Mouse (Mus musculus) hindbrain, embryonic 14.5 days (tissue): ENCODE data around the gene Pfkm. TPM values are rescaled to one million over a fixed set of nuclear protein-coding genes. Genes with fewer than 3 reads are reported as not detected.
A peak's percentile ranks its signal among the peaks of the same experiment; 100 is the strongest.

Experiments
- ATAC-seq: fragments of 200-750 bp; cut with Nextera tagmentation; 2 replicates; pipeline ENCODE4 v1.8.0; 2017; ENCODE audit warnings: moderate number of reproducible peaks, mild to moderate bottlenecking, moderate TSS enrichment, moderate library complexity; ENCODE audit not compliant: low FRiP score
- DNase-seq: peaks from one replicate; pipeline ENCODE4 v3.0.0-alpha.2; 2015; ENCODE audit warnings: low spot score
- H3K27ac ChIP-seq: fragments of 300-500 bp; sonication (generic); 2 replicates; pipeline ENCODE4 v1.5.1; 2014; ENCODE audit warnings: mild to moderate bottlenecking, moderate library complexity
- H3K27me3 ChIP-seq: fragments of 300-500 bp; sonication (generic); 2 replicates; pipeline ENCODE4 v1.6.1; 2014; ENCODE audit warnings: mild to moderate bottlenecking, low read length, mixed read lengths; ENCODE audit not compliant: control insufficient read depth, insufficient read depth
- H3K36me3 ChIP-seq: fragments of 300-500 bp; sonication (generic); replicated peaks from 2 replicates; pipeline ENCODE4 v1.6.1; 2014; ENCODE audit not compliant: control insufficient read depth, insufficient read depth
- H3K4me1 ChIP-seq: fragments of 300-500 bp; sonication (generic); replicated peaks from 2 replicates; pipeline ENCODE4 v1.6.1; 2014; ENCODE audit warnings: antibody characterized with exemption, low read length, mixed read lengths; ENCODE audit not compliant: control insufficient read depth, insufficient read depth
- H3K4me2 ChIP-seq: fragments of 300-500 bp; sonication (generic); replicated peaks from 2 replicates; pipeline ENCODE4 v1.6.1; 2014; ENCODE audit warnings: mild to moderate bottlenecking, moderate library complexity
- H3K4me3 ChIP-seq: fragments of 300-500 bp; sonication (generic); replicated peaks from 2 replicates; pipeline ENCODE4 v1.5.1; 2014; ENCODE audit warnings: mild to moderate bottlenecking, low read length
- H3K9ac ChIP-seq: fragments of 300-500 bp; sonication (generic); 2 replicates; pipeline ENCODE4 v1.6.1; 2014
- H3K9me3 ChIP-seq: fragments of 300-500 bp; sonication (generic); 2 replicates; pipeline ENCODE4 v1.6.1; 2016; ENCODE audit warnings: low read length; ENCODE audit not compliant: control insufficient read depth
- WGBS: fragments of 180-500 bp; shearing (Covaris S2); extraction: QIAGEN DNeasy Blood & Tissue Kit; methylation state at CpG from one replicate; pipeline ENCODE4 v1.1.7; 2014; 5-methylcytosine and 5-hydroxymethylcytosine counted together
- polyA plus RNA-seq: library from polyadenylated mRNA; unstranded; fragments of >200 nt; fragmentation: Nextera tagmentation; extraction: Ambion mirVana; gene quantifications from 2 replicates; pipeline ENCODE4 v1.2.1, GENCODE M21; 2014

The Pfkm gene
- polyA plus RNA-seq: 77.6 and 83.0 TPM in 2 replicates

DNA sequence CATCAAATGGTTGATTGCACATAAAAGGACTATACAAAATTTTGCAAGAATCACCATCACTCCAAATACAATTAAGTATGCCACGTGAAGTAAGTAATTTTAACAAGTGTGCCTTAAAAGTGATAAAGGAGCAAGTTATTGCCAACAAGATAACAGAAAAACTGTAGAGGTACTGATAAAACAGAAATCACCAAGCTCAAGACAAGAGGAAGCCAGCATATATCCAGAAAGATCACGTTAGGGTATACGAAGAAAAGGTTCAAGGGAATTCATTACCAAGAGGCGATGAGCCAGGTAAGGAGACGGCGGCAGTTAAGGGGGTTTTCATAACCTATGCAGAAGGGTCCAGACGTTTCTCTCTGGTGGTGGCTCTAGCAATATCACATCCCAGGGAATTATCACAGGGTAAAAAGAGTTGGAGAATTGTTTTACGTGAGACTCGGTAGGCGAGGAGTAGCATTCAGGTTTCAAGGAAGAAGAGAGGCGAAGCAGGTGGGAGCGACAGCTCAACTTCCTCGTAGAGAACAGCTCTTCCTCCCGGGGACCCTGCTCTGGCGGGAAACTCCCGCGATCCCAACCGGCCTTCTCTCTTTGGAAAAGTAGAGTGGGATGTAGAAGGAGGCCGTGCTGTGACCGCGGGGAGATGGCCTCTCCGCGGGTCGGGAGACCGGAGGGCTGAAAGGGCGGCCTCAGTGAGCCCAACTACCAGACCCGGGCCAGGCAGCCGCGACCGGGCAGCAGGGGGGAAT, at the start of gene Pfkm:
Pfkm (plus strand) TSS at position 218 of the 749 bp plus-strand sequence.
- Histone ChIP-seq H3K4me3 (peak within 1 kb of the TSS; percentile 92), H3K27ac (peak within 1 kb of the TSS; percentile 92), H3K9me3 (no peaks in the 10 kb centered on the region), H3K27me3 (no peaks in the 10 kb centered on the region), H3K4me1 (peaks cover 13% of the 10 kb centered on the region), H3K9ac (peak within 1 kb of the TSS; percentile 90), H3K4me2 (peak within 1 kb of the TSS; percentile 81), H3K36me3 (peaks cover 4% of the 10 kb centered on the region)
- under 1% methylated on average over 30 of the region's 30 CpGs for WGBS
- ATAC-seq (no peak), DNase-seq (no peak)

DNA sequence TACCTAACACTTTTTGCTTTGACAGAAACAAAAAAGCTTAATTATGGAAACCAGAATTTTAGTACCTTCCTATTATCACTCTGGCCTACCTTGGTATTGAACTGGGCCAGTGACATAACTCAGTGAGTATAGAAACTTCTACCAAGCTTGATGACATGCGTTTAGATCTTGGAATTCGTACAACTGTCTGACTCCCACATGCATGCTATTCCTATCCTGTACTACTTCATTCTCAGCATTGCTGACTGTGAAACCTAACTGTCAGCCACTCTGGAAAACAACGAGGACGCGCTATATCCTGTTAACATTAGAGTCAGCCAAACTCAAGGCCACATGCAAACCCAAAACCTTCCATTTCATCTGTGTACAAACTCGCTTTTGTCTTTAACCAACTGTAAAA, 48.4 kb upstream of the Pfkm start:
- Histone ChIP-seq H3K4me3 (no peak overlapping the region), H3K27ac (no peak overlapping the region), H3K9ac (no peak overlapping the region), H3K9me3 (no peaks in the 10 kb centered on the region), H3K36me3 (peaks cover 90% of the 10 kb centered on the region), H3K4me1 (no peaks in the 10 kb centered on the region), H3K4me2 (no peak overlapping the region), H3K27me3 (no peaks in the 10 kb centered on the region)
- DNase-seq: no peak
- ATAC-seq: no peak
- WGBS: 97% methylated on average over 6 of the region's 6 CpGs

DNA sequence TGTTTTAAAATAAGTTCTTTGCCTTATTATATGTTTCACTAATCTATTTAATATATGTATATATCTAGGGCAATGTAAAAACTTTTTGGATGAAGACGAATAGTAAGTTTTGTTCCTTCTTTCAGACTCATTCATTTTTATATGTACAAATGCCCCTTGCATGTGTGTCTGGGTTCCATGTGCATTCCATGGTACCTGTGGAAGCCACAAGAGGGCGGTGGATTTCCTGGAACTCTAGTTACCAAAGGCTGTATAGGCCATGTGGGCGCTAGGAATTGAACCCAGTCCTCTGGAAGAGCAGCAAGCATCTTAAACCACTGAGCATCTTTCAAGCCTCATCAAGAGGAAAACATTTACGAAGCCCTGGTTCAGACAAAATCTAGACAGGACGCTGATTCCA, 48.0 kb upstream of the Pfkm start:
- no peak overlapping the region for H3K4me2 ChIP-seq
- no peaks in the 10 kb centered on the region for H3K4me1 ChIP-seq
- no peaks in the 10 kb centered on the region for H3K9me3 ChIP-seq
- DNase-seq: no peak
- no peaks in the 10 kb centered on the region for H3K27me3 ChIP-seq
- H3K36me3 ChIP-seq: peaks cover 90% of the 10 kb centered on the region
- no peak overlapping the region for H3K27ac ChIP-seq
- 94% methylated on average over 5 of the region's 5 CpGs for WGBS
- no peak overlapping the region for H3K4me3 ChIP-seq
- ATAC-seq: no peak
- H3K9ac ChIP-seq: no peak overlapping the region

DNA sequence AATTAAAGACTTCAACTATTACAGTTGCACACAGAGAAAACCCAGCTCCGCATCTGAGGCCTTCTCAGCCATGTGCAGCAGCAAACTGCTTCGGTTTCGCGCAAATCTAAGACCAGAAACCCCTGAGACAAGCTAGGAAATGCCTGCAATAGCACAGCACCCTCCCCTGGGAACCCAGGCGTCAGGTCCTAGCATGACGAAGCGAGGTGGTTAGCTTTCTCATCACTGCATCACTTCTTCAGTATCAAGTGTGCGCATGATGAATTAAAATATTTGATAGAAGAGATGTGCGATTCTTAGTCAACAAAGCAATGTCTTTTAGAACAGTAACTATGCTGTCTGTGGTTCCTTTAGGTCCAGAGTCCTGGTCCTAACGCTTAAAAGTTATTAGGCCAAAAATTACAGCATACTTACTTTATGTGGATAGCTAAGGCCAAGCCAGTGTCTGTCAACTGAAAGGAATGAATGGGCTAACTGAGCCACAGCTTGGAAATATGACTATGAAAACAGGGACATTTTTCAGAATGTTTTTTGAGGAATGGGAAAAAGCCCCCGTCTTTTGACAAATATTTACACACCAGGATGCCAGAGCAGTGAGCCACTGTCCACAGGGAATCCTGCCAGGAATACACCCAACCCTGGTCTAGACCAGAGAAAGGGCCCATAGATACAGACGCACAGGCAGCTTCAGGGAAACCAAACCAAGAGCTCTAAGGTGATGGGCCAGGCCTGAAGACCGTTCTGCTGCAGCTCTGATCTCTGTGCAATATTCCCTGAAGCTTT, 43.3 kb upstream of the Pfkm start:
- ATAC-seq: no peak
- no peak for DNase-seq
- H3K36me3 ChIP-seq: peaks cover 74% of the 10 kb centered on the region
- no peak overlapping the region for H3K9ac ChIP-seq
- no peaks in the 10 kb centered on the region for H3K27me3 ChIP-seq
- H3K4me2 ChIP-seq: no peak overlapping the region
- H3K9me3 ChIP-seq: no peaks in the 10 kb centered on the region
- no peak overlapping the region for H3K27ac ChIP-seq
- 91% methylated on average over 13 of the region's 13 CpGs for WGBS
- no peak overlapping the region for H3K4me3 ChIP-seq
- no peaks in the 10 kb centered on the region for H3K4me1 ChIP-seq

DNA sequence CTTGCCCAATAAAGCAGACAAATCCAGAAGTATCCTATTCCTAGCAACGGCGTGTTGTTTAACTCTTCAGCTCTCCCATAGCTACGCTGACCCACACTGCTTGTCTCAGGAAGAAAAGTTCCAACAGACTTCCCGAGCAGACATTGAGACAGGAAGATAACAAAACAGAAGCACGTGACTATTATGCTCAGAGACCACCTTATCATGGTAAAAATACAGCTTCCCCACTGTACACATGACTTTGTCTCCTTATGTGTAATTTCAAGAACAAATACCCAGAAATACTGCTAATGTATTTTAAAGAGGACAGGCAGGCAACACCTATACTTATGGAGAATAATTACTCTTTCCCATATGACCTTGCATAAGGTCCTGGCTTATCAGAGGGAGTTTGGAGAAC, 40.7 kb upstream of the Pfkm start:
- Histone ChIP-seq H3K9me3 (no peaks in the 10 kb centered on the region), H3K9ac (no peak overlapping the region), H3K27ac (no peak overlapping the region), H3K36me3 (peaks cover 63% of the 10 kb centered on the region), H3K4me3 (no peak overlapping the region), H3K4me1 (no peaks in the 10 kb centered on the region), H3K4me2 (no peak overlapping the region), H3K27me3 (no peaks in the 10 kb centered on the region)
- WGBS: 94% methylated on average over 5 of the region's 5 CpGs
- ATAC-seq (no peak), DNase-seq (no peak)

DNA sequence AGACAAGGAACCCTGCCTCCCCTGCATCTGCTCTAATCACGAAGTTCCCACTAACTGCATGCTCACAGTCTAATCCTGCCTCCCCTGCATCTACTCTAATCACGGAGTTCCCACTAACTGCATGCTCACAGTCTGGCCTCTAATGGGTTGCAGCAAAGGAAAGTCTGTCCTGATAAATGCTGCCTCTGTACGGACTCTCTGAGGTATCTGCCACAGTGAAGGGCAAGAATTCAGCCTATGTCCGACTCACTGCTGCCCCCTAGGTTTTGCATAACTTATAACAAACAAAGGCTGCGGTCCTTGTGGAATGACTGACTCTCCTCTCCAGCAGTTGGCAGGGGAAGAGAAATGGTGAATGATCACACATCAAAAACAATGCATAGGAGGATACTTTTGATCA, 37.1 kb upstream of the Pfkm start:
- ATAC-seq (no peak), DNase-seq (peak; percentile 75)
- Histone ChIP-seq H3K4me2 (no peak overlapping the region), H3K27ac (no peak overlapping the region), H3K9me3 (no peaks in the 10 kb centered on the region), H3K36me3 (peaks cover 66% of the 10 kb centered on the region), H3K27me3 (no peaks in the 10 kb centered on the region), H3K4me3 (no peak overlapping the region), H3K4me1 (no peaks in the 10 kb centered on the region), H3K9ac (no peak overlapping the region)
- 28% methylated on average over 5 of the region's 5 CpGs for WGBS

DNA sequence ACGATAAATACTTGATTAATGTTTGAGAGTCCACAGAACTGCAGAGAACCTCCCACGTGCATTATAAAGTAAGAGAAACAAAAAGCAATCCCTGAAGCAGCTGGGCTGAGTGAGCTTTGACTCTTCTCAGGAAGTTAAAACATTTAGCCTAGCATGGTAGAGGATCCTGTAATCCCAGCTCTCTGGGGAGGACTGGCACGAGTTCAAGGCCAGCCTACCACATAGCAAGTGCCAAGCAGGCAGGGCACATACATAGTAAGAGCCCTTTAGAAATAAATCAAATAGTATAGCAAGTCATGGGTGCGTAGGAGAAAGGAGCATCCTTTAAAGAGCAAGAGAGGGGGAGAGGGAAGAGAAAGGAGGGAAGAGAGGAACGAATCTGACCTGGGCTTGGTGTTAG, 26.5 kb upstream of the Pfkm start:
- Histone ChIP-seq H3K27me3 (no peaks in the 10 kb centered on the region), H3K27ac (no peak overlapping the region), H3K4me2 (no peak overlapping the region), H3K36me3 (peaks cover 85% of the 10 kb centered on the region), H3K9me3 (no peaks in the 10 kb centered on the region), H3K4me3 (no peak overlapping the region), H3K9ac (no peak overlapping the region), H3K4me1 (no peaks in the 10 kb centered on the region)
- ATAC-seq (no peak), DNase-seq (no peak)
- 94% methylated on average over 5 of the region's 5 CpGs for WGBS

DNA sequence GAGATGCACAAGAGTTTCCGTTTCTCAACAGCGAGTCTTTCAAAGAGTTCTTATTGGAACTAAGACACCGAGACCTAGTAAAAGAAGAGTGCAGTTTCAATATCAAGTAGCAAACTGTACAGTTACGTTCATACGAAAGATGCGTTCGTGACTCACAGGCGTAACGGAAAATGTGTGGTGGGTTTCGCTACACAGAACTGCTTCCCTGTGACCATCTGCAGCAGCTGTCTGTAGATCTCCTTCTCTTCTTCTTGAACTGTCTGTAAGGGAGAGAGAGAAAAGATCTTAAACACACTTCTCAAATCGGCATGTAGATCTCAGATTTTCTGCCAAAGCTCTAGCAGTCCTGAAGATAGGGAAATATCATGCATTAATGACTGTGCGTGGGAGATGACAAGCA, 25.8 kb upstream of the Pfkm start:
- no peaks in the 10 kb centered on the region for H3K27me3 ChIP-seq
- H3K4me1 ChIP-seq: no peaks in the 10 kb centered on the region
- no peak overlapping the region for H3K9ac ChIP-seq
- H3K4me2 ChIP-seq: no peak overlapping the region
- DNase-seq: no peak
- WGBS: 95% methylated on average over 12 of the region's 12 CpGs
- H3K36me3 ChIP-seq: peaks cover 84% of the 10 kb centered on the region
- no peak overlapping the region for H3K27ac ChIP-seq
- no peak overlapping the region for H3K4me3 ChIP-seq
- no peaks in the 10 kb centered on the region for H3K9me3 ChIP-seq
- no peak for ATAC-seq

DNA sequence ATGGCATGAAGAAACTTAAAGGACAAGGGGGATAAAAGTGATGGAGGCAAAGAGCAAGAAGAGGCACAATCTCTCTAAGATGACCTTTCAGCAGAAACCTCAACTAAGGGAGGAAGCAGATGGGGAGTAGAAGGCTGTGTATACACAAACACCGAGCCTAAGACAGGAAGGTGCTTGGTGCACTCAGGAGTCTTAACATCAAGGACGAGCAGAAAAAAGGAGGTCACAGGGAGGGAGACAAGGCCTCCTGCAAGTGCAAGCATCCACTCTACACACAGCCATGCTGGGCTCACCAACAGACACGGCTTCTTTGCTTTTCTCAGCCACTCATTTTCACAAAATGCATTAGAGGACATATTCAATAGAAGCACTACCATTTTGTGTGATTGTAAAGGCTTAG, 24.9 kb upstream of the Pfkm start:
- 73% methylated on average over 3 of the region's 3 CpGs for WGBS

More for the DNA sequence above, 24.9 kb upstream of the Pfkm start:
- H3K9me3 ChIP-seq: no peaks in the 10 kb centered on the region
- H3K4me3 ChIP-seq: no peak overlapping the region
- DNase-seq (no peak), ATAC-seq (no peak)
- peaks cover 82% of the 10 kb centered on the region for H3K36me3 ChIP-seq
- H3K9ac ChIP-seq: no peak overlapping the region
- H3K4me1 ChIP-seq: no peaks in the 10 kb centered on the region
- no peak overlapping the region for H3K27ac ChIP-seq
- H3K4me2 ChIP-seq: no peak overlapping the region
- H3K27me3 ChIP-seq: no peaks in the 10 kb centered on the region
